Mouse (Mus musculus) hindbrain, postnatal 0 days (tissue): ENCODE results near the gene Dnm1. TPM values are rescaled to one million over a fixed set of nuclear protein-coding genes. Genes with fewer than 3 reads are reported as not detected.
A peak's percentile ranks its signal among the peaks of the same experiment; 100 is the strongest.

Source experiments
- ATAC-seq: fragments of 200-750 bp; cut with Nextera tagmentation; 2 replicates; pipeline ENCODE4 v1.8.0; 2017; ENCODE audit warnings: mild to moderate bottlenecking, moderate TSS enrichment, moderate library complexity
- DNase-seq: peaks from one replicate; pipeline ENCODE4 v3.0.0-alpha.2; 2015; ENCODE audit warnings: low spot score
- H3K27ac ChIP-seq: fragments of 300-500 bp; sonication (generic); 2 replicates; pipeline ENCODE4 v1.5.1; 2014; ENCODE audit warnings: mild to moderate bottlenecking
- H3K27me3 ChIP-seq: fragments of 300-500 bp; sonication (generic); 2 replicates; pipeline ENCODE4 v1.6.1; 2014; ENCODE audit warnings: low read length, mixed read lengths; ENCODE audit not compliant: insufficient read depth
- H3K36me3 ChIP-seq: fragments of 300-500 bp; sonication (generic); 2 replicates; pipeline ENCODE4 v1.6.1; 2014; ENCODE audit warnings: low read length, mixed read lengths; ENCODE audit not compliant: insufficient read depth
- H3K4me1 ChIP-seq: fragments of 300-500 bp; sonication (generic); 2 replicates; pipeline ENCODE4 v1.6.1; 2014; ENCODE audit warnings: antibody characterized with exemption, low read length, mixed read lengths; ENCODE audit not compliant: insufficient read depth
- H3K4me2 ChIP-seq: fragments of 300-500 bp; sonication (generic); 2 replicates; pipeline ENCODE4 v1.6.1; 2014; ENCODE audit warnings: low read depth, mild to moderate bottlenecking, low read length, moderate library complexity, mixed read lengths
- H3K4me3 ChIP-seq: fragments of 300-500 bp; sonication (generic); 2 replicates; pipeline ENCODE4 v1.5.1; 2014; ENCODE audit warnings: low read length
- H3K9ac ChIP-seq: fragments of 300-500 bp; sonication (generic); replicated peaks from 2 replicates; pipeline ENCODE4 v1.6.1; 2014; ENCODE audit warnings: mild to moderate bottlenecking, low read length, moderate library complexity, mixed read lengths
- H3K9me3 ChIP-seq: fragments of 300-500 bp; sonication (generic); 2 replicates; pipeline ENCODE4 v1.6.1; 2016; ENCODE audit warnings: low read length, mixed read lengths
- CTCF ChIP-seq: IDR thresholded peaks from 2 replicates; pipeline ENCODE4 v1.5.1; 2016; ENCODE audit warnings: antibody characterized with exemption, control low read depth, low read depth
- WGBS: fragments of 180-500 bp; shearing (Covaris S2); extraction: QIAGEN DNeasy Blood & Tissue Kit; methylation state at CpG from one replicate; pipeline ENCODE4 v1.1.7; 2014; 5-methylcytosine and 5-hydroxymethylcytosine counted together
- polyA plus RNA-seq: library from polyadenylated mRNA; unstranded; fragments of >200 nt; fragmentation: Nextera tagmentation; extraction: Ambion mirVana; gene quantifications from 2 replicates; pipeline ENCODE4 v1.2.1, GENCODE M21; 2015
- total RNA-seq: library from RNA; depleted of rRNA; stranded (reverse); fragments of >200 nt; gene quantifications from 2 replicates; pipeline ENCODE4 v1.2.3, GENCODE M21; 2014

Dnm1 gene
- total and polyA plus RNA-seq, 2 experiments from 2014 or later, result 96.9 to 190 TPM

GRCm38 (mm10) chr2:32390871-32391270 is 37.7 kb upstream of the Dnm1 start:
- WGBS, result 81% methylated on average over 8 of the region's 8 CpGs
- Histone ChIP-seq H3K4me3 (no peak overlapping the region), H3K4me1 (no peaks in the 10 kb centered on the region), H3K27ac (no peak overlapping the region), H3K9me3 (no peaks in the 10 kb centered on the region), H3K27me3 (no peaks in the 10 kb centered on the region), H3K36me3 (no peaks in the 10 kb centered on the region), H3K9ac (no peak overlapping the region), H3K4me2 (no peak overlapping the region)
- no peak for DNase-seq
- ATAC-seq, result no peak
- no peak for TF ChIP-seq CTCF

- 77% methylated on average over 2 of the region's 2 CpGs for WGBS
These were observed 36.0 kb upstream of the Dnm1 start for GRCm38 (mm10) chr2:32389157-32389556.

DNA sequence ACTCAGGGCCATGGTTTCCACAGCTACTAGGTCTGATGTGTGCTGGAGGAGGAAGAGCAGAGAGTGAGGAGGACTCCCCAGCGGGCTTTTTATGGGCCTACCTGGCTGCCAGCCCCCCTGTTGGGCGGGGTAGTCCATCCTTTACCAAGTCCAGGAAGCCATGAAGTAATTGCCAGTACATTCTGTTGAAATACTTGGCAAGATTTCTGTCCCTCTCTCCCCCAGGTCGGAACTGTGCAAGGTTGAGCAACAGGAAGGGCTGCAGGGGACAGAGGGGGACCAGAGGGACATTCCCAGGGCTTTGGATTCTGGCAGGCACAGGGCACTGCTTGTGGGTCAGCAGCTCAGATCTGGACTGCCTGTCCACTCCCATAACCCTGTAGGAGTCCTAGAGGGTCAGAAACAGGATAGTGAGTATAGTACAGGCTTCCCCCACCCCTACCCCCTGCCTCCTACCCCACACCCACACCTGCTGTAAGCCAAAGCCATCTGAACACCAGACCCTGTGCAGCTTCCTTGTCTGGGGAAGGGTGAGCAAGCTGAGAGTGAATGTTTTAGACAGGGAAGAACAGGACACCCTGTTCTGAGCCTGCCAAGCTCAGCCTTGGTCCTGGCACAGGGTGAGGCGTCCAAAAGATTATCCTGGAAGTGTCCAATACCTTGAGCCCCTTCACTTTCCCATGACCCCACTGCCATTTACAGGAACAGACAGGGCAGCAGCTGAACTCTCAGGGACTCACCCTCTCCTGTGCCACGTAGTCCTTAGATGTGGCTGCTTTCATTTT is 34.8 kb upstream of the Dnm1 start, which contains the start of gene Lcn2:
Gene Lcn2, minus strand, starts transcription at position 547 of the 785 bp plus-strand sequence.
- 49% methylated on average over 5 of the region's 5 CpGs for WGBS
- DNase-seq (no peak), ATAC-seq (no peak)
- no peak within 1 kb of the TSS for H3K9ac ChIP-seq
- H3K4me2 ChIP-seq, result no peak within 1 kb of the TSS
- H3K4me3 ChIP-seq, result no peak within 1 kb of the TSS
- no peaks in the 10 kb centered on the region for H3K36me3 ChIP-seq
- H3K27me3 ChIP-seq, result no peaks in the 10 kb centered on the region
- no peak for TF ChIP-seq CTCF
- no peaks in the 10 kb centered on the region for H3K4me1 ChIP-seq
- H3K27ac ChIP-seq, result no peak within 1 kb of the TSS
- H3K9me3 ChIP-seq, result no peaks in the 10 kb centered on the region

More at GRCm38 (mm10) chr2:32389157-32389556, 36.0 kb upstream of the Dnm1 start:
- H3K36me3 ChIP-seq, result no peaks in the 10 kb centered on the region
- DNase-seq, result no peak
- no peaks in the 10 kb centered on the region for H3K27me3 ChIP-seq
- H3K9me3 ChIP-seq, result no peaks in the 10 kb centered on the region
- no peaks in the 10 kb centered on the region for H3K4me1 ChIP-seq
- H3K27ac ChIP-seq, result no peak overlapping the region
- no peak for ATAC-seq
- H3K4me3 ChIP-seq, result no peak overlapping the region
- no peak for TF ChIP-seq CTCF
- no peak overlapping the region for H3K9ac ChIP-seq
- H3K4me2 ChIP-seq, result no peak overlapping the region

DNA sequence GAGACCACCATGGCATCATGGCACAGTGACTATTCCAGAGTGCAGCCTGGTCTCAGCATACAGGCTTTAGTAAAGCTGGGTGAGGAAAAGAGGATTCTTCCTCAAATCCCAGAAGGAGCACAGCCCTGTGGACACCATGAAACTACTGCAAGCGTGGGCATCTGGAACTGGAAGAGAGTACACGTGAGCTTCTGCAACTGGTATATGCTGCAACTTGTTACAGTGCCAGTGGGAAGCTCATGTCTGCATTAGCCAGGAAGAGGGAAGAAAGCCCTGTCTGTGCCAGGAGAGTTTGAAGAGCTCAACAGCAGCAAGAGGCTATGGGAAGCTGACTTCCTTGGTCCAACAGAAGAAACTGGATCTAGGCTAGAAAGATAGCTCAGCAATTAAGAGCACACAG is 29.6 kb upstream of the Dnm1 start:
- no peak for TF ChIP-seq CTCF
- Histone ChIP-seq H3K27ac (peak overlapping the region; percentile 71; the same call in 1 of the 2 replicates), H3K36me3 (peaks cover 20% of the 10 kb centered on the region), H3K9me3 (no peaks in the 10 kb centered on the region), H3K4me2 (no peak overlapping the region), H3K27me3 (no peaks in the 10 kb centered on the region), H3K9ac (no peak overlapping the region), H3K4me3 (no peak overlapping the region), H3K4me1 (0 out of 2 replicates have a peak, but pooled peaks cover 3% of the 10 kb centered on the region)
- 80% methylated on average over 2 of the region's 2 CpGs for WGBS
- ATAC-seq (no peak), DNase-seq (no peak)

DNA sequence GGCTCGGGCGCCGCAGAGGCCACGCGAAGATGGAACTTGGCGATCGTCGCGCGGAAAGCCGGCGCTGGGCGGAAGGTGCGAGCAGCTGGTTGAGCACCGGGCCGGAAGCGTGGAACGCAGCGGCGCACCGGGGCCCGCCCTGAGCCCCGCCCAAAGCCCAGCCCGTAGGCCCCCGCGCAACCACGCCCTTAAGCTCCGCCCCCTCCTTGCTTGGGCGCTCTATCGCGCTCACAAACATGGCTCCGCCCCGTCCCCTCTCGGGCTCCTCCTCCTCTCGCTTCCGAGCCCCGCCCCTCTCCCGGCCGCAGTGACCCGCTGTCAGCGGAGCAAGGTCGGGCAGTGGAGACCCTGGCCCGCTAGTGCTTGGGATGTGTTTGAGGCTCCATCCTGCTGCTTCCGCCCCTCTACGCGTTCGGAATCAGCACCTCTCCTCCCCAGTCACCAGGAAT is 28.7 kb upstream of the Dnm1 start, which contains the start of gene 1110008P14Rik:
Gene 1110008P14Rik, minus strand, starts transcription at position 164 of the 449 bp plus-strand sequence.
- H3K4me1 ChIP-seq, result 0 out of 2 replicates have a peak, but pooled peaks cover 3% of the 10 kb centered on the region
- peaks cover 29% of the 10 kb centered on the region for H3K36me3 ChIP-seq
- no peaks in the 10 kb centered on the region for H3K9me3 ChIP-seq
- no peak for TF ChIP-seq CTCF
- under 1% methylated on average over 40 of the region's 47 CpGs for WGBS
- H3K9ac ChIP-seq, result peak within 1 kb of the TSS; percentile 61
- H3K27ac ChIP-seq, result peak within 1 kb of the TSS; percentile 71
- peak within 1 kb of the TSS; percentile 64 for H3K4me3 ChIP-seq
- H3K4me2 ChIP-seq, result peak within 1 kb of the TSS; percentile 95
- H3K27me3 ChIP-seq, result no peaks in the 10 kb centered on the region
- peak; percentile 92 for DNase-seq
- ATAC-seq, result peak; percentile 90

GRCm38 (mm10) chr2:32381141-32381774 is 28.1 kb upstream of the Dnm1 start:
- peak overlapping the region; percentile 71 for H3K27ac ChIP-seq
- H3K36me3 ChIP-seq, result peaks cover 35% of the 10 kb centered on the region
- 0 out of 2 replicates have a peak, but pooled peaks cover 3% of the 10 kb centered on the region for H3K4me1 ChIP-seq
- 1% methylated on average over 27 of the region's 27 CpGs for WGBS
- H3K9ac ChIP-seq, result peak overlapping the region; percentile 61
- H3K4me3 ChIP-seq, result peak overlapping the region; percentile 64
- peak; percentile 18; the same call in 1 of the 2 replicates for TF ChIP-seq CTCF
- DNase-seq, result peak; percentile 53
- no peaks in the 10 kb centered on the region for H3K27me3 ChIP-seq
- H3K4me2 ChIP-seq, result peak overlapping the region; percentile 95
- no peaks in the 10 kb centered on the region for H3K9me3 ChIP-seq
- peak; percentile 64 for ATAC-seq
